Mouse (Mus musculus): Measurements from ENCODE around the gene Myocos.

GRCm38 (mm10) chr1:162697866-162698265 is 39.8 kb upstream of the Myocos start:
- TF ChIP-seq CTCF (IDR thresholded peaks at IDR 0.05; ENCODE audit: extremely low read depth, insufficient read depth, insufficient read length, insufficient replicate concordance) (no peak), POLR2A (IDR thresholded peaks at IDR 0.05; ENCODE audit: low read depth, low read length) (no peak)
